Mouse (Mus musculus) right cerebral cortex, adult 18-20 months (tissue): Measurements from ENCODE around the gene Ggct.

Experiments
- DNase-seq: peaks from one replicate; pipeline ENCODE4 v3.0.0; 2022; ENCODE audit warnings: mixed read lengths

Gene Ggct

GRCm38 (mm10) chr6:54992734-54993260 is at the start of gene Ggct:
Ggct (minus strand) TSS chr6:54992950.
- DNase-seq = peak; percentile 98

GRCm38 (mm10) chr6:55040031-55040430 is 47.3 kb upstream of the Ggct start:
- DNase-seq = no peak

GRCm38 (mm10) chr6:55039446-55039783 is 46.7 kb upstream of the Ggct start:
- DNase-seq = no peak

GRCm38 (mm10) chr6:55038671-55039445 is 46.1 kb upstream of the Ggct start:
- DNase-seq = no peak

GRCm38 (mm10) chr6:55037799-55038670 is 45.3 kb upstream of the Ggct start, which contains the start of gene Gars:
Gars (plus strand) TSS chr6:55038007.
- peak; percentile 90 for DNase-seq

GRCm38 (mm10) chr6:55036731-55037130 is 44.0 kb upstream of the Ggct start:
- no peak for DNase-seq

GRCm38 (mm10) chr6:55027642-55028041 is 34.9 kb upstream of the Ggct start:
- DNase-seq = no peak

GRCm38 (mm10) chr6:55021806-55022205 is 29.1 kb upstream of the Ggct start:
- DNase-seq = no peak

- no peak for DNase-seq
Measured at GRCm38 (mm10) chr6:55018417-55018816, 25.7 kb upstream of the Ggct start.

- peak; percentile 70 for DNase-seq
Measured at GRCm38 (mm10) chr6:55016710-55017583, 24.2 kb upstream of the Ggct start.

GRCm38 (mm10) chr6:55016236-55016635 is 23.5 kb upstream of the Ggct start:
- DNase-seq = peak; percentile 76

GRCm38 (mm10) chr6:55014184-55014583 is 21.4 kb upstream of the Ggct start:
- DNase-seq = no peak

- DNase-seq = no peak
Measured at GRCm38 (mm10) chr6:55012516-55012915, 19.8 kb upstream of the Ggct start.

GRCm38 (mm10) chr6:55010330-55011091 is 17.8 kb upstream of the Ggct start:
- no peak for DNase-seq

- DNase-seq = peak; percentile 30
Measured at GRCm38 (mm10) chr6:55009391-55010230, 16.9 kb upstream of the Ggct start.

- no peak for DNase-seq
Measured at GRCm38 (mm10) chr6:55008401-55008800, 15.7 kb upstream of the Ggct start.

- DNase-seq = no peak
Measured at GRCm38 (mm10) chr6:55003559-55003958, 10.8 kb upstream of the Ggct start.

- no peak for DNase-seq
Measured at GRCm38 (mm10) chr6:55002438-55002837, 9.7 kb upstream of the Ggct start.

- no peak for DNase-seq
Measured at GRCm38 (mm10) chr6:55001320-55001719, 8.6 kb upstream of the Ggct start.

GRCm38 (mm10) chr6:54997726-54998125 is 5.0 kb upstream of the Ggct start:
- DNase-seq = no peak

GRCm38 (mm10) chr6:54996361-54996760 is 3.6 kb upstream of the Ggct start:
- DNase-seq = no peak
